Mouse (Mus musculus) 3T3-L1 (cell line): Measurements from ENCODE around the gene Chst11.

Experiments
- DNase-seq: peaks from one replicate; pipeline ENCODE4 v3.0.0-alpha.2; 2015; ENCODE audit warnings: low read depth, low spot score

Chst11 gene

DNA sequence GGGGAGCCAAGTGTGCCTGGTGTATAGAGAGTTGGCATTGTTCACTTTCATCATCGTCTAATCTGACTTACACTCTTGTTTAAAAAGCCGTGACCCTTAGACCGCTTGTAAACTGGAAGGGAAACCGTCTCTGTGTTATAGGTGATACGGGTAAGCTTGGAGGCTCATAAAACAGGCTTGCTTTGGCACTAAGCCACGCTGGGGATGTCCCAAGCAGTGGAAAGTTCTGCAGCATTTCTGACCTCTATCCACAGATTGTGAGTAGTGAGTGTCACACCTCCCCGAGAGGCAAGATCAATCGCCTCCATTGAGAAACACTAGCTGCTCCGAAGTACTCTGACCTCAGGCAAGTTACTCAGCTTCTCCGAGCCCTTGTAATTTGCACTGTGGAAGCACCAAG, 47.3 kb downstream of the Chst11 start:
- no peak for DNase-seq

DNA sequence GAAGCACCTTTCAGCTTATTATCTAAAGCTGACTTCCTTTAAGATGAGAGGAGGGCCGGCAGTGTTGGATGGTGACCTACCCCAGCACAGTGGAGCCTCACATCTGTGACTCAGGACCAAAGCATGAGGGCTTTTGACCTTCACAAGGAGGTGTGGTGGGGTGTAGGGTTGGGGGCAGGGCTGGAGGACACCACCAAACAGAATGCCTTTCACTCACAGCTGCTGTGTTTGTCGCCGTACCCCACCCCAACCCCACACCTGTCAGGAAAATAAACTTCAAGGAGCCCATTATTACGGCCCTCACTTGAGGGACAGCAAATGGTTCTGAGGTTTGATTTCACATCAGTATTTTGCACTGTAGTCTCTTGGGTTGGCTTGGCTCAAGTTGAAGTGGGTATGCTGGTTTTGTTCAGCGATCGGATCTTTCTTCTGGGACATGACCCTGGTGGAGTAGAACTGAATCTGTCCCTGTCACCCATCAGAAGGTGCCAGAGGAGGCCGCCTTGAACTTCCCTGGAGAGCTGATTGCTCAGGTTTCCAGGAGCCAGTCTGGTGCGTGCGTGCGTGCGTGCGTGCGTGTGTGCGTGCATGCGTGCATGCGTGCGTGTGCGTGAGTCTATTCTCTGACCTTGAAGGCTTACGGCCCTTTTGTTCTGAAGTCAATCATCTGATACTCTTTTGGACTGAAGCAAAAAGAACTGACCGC, 51.2 kb downstream of the Chst11 start:
- peak; percentile 36 for DNase-seq

DNA sequence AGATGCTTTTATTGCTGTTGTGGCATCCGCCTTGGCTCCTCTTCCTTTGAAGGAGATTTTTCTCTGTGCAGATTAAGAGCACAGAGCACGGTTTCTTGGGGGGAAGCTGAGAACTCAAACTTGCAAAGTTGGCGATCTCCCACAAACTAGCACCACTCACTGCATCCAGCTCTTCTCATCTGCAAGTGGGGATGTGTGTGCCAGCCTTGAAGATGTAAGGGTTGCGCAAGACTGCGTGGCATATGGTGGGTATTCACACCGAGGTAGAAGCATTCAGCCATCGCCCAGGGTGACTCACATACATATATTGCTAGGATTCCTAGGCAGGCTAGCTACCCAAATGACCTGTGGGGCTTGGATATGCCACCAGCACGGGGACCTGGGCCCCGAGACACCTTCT, 52.9 kb downstream of the Chst11 start:
- peak; percentile 10 for DNase-seq

DNA sequence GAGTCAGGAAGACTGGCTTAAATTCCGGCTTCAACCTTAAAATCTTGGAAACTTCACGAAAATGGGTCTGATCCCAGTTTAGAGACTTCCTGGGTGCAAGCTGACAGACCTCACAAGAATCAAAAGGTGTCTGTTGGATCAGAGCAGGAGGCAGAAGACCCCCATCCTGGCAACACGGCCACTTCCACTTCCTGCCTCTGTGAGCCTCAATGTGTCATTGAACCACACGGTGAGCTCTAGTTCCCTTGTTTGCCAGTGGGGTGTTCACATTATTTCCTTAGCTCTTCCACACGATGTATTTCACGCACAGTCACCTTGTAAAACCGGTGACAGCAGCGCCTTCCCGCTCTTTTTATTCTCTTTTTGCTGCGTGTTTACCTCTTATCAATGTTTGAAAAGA, 54.1 kb downstream of the Chst11 start:
- DNase-seq = no peak

DNA sequence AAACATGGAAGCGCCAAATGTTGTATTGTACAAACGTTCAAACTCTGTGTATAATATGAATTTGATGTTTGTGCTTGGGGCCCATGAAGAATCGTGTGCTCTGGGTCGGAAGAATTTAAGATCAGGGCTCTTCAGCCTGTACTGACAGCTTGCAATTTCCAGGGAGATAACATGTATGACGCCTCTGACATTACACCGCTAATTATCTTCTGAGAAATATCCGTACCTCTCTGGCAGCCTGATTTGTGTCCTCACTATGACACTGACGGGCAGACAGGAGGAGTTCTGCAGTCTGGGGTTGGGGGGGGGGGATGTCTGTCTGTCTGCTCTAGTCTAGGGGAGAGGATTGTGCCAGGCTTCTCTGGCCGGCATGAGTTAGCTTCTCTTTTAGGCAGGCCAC, 56.6 kb downstream of the Chst11 start:
- no peak for DNase-seq

DNA sequence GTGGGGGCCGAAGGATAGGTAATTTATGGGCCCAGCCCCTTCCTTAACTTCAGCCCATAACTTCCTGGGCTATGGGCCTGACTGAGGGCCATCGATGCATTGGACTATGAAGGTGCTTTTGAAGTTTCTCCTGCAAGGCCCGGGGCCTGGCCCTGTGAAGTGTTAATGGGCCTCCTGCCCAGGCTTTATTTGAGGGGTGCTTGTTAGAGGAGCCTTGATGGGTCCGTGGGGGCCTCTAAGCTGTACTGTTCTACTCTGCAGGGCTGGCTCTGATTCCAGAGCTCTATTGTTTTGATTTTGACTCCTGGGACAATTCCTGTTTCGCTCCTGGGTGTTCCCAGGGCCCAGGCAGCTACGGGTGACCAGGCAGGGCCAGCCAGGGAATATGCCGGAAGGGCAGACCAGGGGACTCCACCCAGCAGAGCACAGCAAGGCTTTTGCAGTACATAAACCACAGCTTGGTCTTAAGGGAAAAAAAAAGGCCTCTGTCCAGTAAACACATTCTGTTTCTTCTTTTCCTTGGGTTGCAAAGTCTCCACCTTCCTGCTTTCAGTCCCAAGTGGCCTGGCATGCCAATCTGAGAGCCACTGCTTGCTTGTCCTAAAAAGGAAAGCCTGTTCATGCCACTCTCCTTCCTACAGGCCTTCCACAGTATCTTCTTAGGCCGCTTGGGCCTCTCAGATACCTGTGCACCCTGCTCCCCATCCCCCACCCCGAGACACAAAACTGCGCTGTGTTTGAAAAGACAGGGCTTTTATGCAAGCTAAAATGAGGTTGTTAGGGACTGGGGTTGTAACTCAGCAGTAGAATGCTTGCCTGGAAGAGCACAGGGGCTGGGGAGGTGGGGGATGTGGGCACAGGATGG, 57.5 kb downstream of the Chst11 start:
- DNase-seq = peak; percentile 5

DNA sequence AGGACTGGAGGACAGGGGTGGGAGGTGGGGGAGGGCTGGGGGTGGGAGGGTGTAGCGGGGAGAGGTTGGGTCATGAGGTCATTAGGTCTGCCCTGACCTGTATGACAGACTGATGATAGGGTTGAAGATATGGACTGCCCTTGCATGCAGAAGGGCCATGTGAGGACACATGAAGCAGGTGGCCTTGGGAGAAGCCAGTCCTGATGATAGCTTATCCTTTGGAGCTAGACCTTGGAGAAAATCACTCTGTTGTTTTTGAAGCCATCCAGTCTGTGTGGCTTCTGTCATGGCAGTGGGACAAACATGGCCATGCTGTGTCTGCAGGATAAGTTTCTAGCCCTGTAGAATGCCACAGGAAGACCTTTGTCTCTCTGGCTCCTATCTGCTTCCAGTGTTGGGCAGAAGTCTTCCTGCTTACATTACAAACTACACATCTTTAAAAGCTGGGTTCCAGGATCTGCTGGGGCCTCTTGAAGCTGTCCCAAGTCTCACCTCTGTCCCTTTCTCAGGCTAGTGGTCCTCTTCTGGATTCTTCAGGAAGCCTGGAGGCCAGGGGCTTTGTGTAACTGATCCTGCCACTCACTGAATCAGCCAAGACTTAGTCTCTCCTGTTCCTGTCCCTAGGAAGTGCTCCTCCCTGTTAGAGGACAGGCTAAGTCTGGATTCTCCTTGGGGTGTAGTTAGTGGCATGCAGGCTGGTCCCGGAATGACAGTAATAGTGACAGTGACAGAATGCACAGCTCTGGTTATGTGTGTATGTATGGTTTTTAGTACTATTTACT, 58.4 kb downstream of the Chst11 start:
- no peak for DNase-seq

DNA sequence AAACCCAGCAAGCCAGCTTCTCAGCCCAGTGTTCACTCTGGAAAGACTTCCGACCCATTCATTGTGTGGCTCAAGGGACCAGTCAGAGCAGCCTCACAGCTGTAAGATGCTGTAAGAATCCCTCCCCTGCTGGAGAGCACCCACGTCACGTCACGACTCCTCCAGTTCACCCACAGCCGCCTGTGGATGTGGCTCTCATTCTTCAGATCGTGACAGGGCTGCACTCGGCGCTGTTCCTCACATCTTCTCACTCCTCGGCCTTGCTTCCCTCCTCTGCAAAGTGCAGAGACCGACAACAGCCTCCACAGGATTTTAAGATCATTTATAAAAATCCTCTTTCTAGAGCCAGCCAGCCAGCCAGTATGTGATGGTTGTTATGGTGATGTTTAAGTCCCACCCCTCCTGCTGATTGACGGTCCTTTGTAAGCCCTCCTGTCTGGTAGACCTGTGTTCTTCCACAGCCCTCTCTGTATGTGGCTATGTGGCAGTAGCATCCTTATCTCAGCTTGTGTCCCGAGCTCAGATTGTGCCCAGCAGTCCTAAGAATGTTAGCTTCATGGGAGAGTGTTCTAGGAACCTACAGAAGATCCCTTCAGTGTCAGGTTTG, 64.0 kb downstream of the Chst11 start:
- DNase-seq = no peak

DNA sequence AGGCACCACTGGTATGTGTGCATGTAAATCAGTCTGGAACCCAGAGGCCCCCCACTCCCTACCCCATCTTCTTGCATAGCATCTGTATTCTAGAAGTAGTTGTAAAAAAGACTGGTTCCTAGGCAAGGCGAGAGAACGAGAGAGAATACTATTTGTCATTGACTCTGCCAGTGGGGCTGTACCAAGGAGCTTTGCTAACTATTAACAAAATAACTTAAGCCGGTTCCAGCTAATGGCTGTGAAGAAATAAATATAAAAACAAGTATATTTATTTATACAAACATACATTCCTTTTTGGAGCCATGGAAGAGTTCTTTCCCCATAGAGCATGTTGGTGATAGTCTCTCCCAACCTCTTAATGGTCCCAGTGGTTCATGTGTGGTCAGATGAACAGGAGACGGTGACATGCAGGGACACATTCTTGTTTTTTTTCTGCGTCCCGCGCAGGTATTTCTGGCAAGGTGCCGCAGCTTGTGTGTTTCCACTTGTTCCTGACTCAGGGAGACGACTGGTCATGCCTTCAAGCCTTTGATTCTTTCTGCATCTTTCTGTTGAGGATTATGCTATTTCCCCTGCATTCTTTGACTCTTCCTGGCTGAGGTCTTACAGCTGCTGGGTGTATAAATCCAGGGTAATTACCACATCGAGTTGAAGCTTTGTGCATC, 68.7 kb downstream of the Chst11 start:
- DNase-seq = no peak

DNA sequence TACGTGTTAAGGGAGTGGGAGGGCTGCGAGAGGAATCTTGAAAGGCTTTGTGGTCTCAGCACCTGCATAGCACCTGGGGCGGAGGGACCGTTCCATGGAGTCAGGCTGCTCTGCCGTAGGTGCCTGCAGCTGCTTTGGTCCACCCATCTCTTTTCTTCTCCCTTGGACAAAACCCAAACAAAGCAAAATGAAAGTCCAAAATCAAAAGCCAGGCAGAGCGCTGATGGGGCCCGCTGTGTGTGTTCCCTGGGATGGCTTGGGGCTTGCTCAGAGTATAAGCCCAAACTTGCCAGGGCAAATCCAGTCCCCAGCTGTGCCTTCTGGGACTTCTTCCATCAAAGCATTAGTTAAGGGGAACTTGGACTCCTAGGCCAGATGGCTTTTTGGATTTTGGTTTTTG, 71.0 kb downstream of the Chst11 start:
- no peak for DNase-seq

DNA sequence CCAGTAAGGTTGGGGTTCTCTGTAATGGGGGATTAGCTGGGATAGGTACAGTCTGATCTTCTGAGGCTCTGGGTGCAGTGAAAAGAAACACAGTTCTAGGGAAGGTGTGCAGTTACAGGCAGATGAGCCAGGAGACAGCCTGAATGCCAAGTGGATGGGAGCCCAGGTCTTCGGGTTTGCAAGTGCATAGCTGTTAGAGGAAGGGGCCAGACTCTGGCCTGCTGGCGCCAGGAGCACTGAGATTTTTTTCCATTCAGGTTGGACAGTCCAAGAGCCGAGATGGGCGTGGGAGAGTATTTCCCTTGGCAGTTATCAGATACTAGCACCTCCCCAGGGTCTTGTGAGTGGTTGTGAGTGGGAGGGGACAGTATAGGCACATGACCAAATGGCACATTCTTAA, 71.6 kb downstream of the Chst11 start:
- no peak for DNase-seq

DNA sequence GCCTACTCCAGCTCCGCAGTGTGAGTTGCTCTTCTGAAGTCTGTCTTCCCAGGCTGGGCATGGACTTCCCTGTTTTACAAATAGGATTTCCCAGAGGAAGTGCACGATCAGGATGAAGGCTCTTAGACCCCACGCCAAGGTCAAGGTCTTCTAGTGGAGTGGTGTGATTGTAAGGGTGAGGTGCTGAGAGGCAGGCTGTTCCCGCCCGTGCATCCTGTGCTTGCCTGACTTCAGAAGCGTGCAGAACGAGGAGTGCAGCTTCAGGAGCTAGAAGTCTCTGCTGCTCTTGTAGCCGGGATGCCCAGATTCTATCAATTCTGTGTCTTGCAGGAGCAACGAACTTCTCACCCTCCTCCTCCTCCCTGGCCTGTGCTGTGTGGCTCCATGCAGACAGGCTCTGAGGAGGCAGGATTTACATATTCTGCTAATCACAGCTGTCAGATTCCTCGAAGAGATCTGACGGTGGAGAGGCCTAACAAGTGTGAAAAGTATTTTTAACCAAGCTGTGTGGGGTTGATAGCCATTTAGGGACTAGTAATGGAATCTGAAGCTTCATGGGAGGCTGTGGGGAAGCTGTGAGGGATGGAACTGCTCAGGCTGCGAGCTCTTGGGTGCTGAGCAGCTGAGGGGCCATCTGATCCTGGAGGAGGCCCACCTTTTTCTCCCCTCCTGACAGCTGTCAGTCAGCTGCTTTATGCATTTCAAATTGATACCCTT, 74.9 kb downstream of the Chst11 start:
- DNase-seq = no peak

DNA sequence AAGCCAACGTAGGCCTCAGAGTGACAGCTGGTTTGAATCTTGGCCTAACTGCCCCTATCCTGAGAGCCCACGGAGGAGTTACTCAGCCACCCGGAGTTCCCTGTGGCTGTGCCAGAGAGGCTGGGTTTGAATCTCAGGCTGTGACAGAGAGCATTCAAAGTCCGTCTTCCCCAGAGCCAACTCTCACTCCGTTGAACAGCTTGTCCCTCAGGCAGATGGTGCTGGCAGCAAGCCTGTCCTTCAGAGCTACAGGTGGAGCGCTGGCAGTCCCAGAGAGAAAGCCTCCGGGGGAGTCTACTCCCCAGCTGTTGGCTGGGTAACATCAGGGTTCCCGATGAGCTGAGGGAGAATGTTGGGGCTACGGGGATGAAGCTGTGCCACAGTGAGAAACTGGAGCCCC, 77.0 kb downstream of the Chst11 start:
- DNase-seq = no peak

DNA sequence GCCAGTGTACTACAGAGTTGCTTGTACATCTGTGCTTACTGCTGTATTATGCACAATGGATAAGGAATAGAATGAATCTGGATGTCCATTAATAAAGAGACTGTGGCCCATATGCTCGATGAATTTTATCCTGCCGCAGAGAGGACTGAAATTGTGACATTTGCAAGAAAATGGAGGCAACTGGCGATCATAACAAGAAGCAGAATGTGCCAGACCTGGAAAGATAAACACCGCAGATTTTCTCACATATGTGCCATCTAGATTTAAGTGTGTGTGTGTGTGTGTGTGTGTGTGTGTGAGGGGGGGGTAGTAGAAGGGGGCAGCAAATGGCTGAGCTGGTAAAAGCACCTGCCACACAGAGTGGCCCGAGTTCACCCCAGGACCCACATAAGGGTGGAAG, 79.5 kb downstream of the Chst11 start:
- DNase-seq = no peak

DNA sequence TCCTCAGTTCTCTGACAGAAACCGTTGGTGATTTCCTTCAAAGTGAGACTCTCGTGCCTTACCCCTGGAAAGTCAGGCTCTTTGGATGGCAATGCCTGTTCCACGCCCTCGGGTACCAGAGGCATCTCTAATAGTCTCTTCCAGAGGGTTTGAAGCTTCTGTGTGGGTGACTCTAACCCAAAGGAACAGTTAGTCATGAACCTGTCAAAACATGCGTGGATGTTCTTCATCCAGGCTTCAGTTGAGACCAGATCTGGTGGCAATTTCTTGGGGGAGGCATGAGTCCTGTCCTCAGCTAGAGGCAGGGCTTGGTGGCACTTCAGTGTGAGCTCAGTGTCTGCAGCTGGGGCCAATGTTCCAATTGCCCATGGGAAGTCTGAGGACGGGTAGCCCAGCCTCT, 80.9 kb downstream of the Chst11 start:
- no peak for DNase-seq

DNA sequence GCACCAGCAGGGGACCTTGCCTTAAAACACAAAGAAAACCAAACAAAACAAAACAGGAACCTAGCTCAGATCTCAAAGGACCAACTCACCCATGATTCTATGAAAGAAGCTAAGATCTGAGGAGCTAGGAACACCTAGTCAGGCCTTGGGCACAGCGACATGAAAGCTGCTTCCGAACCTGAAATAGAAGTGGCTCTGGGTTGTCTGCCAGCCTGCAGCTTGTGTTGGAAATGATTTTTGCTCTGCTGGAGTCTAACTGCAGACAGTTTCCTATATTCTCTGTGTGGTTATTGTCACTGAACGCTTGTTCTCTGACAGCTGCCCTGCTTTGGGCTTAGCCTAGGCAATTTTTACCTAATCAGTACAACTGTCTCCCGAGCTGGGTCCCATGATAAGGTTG, 82.0 kb downstream of the Chst11 start:
- DNase-seq = no peak

DNA sequence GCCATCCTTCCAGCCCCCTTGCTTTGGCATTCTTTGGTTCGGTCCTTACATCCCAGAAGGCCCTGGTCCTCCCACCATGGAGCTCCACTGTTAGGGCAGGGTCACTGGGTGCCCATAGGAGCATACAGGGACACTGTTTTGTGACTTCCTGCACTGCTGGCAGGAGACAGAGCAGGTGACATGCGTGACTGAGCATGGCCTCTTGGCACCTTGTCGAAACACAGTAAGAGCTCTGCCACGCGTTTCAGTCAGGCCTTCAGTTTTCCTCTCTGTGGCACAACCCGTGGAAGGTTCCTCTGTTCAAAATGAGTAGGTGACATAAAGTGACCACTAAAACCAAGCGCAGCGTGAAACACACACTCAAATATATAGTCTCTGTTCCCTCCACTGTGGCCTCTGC, 83.2 kb downstream of the Chst11 start:
- DNase-seq = no peak

DNA sequence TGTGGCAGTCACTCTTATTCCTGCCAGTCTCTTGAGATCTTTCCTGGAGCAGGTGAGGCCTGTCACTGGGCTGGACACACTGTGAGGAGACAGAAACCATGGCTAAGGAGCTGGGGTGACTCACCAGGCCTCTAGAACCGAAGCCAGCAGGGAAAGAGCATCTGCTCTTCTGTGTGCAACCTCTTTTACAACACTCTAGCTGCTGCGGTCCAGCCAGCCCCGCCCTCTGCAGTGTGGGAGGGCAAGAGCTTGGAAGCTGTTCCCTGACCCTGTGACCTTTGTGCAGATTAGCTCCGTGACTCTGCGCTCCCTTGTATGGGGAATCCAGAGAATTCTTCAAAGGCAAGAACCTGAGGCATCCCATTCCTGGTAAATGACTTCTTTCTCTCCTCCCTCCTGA, 84.5 kb downstream of the Chst11 start:
- DNase-seq = peak; percentile 78

DNA sequence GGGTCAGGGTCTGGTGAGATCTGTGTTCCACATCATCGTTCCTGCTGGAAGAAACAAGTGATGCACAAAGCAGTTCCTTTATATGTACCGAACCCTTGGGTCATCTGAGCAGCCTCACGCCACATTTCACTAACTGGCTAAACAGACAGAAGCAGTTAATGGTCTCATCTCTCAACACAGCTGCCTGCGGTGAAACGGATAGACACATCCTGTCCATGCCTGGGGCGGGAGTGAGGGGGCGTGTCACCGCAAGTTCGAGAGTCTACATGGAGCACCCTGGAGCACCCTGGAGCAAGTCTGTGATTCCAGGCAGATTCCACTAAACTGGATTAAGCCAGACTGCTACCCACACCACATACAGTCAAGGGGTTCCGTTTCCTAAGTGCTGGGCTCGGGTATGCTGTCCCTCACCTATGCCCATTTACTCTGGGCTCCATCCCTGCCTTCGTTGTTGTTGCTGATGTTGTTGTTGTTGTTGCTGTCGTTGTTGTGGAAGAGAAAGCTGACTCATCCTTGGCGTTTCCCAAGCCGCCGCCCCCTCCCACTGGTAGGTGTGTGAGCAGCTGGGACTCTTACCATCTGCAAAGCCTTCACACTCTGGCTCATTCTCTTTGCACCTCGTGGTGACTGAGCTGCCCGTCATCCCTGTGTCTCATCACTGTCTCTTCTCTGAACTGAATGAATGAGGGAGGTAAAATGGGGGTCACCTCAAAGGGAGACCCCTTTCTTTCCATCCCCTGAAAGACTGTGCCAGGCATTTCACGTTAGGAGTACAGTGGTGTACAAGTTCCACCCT, 86.7 kb downstream of the Chst11 start:
- no peak for DNase-seq

DNA sequence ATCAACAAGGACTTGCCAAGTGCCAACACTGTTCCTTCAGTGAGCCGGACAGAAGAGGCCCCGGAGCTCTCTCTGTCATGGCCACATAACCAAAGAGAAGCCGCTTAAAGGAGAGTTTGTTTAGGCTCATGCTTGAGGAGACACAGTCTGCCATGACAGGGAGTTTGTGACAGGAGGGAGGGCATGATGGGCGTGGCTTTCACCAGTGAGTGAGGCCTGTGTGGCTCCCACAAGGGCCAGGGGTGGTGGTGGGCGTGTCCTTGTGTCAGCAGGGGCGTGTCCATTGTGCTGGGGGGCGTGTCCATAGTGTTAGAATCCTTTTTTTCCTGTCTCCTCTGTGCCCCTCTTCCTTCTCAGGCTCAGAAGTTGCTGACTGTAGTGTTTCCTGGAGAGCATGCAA, 87.8 kb downstream of the Chst11 start:
- DNase-seq = no peak
